Mouse (Mus musculus) hindbrain, postnatal 0 days (tissue): ENCODE measurements around the gene Zpld1. TPM values are rescaled to one million over a fixed set of nuclear protein-coding genes. Genes with fewer than 3 reads are reported as not detected.
A peak's percentile ranks its signal among the peaks of the same experiment; 100 is the strongest.

Experiments
- ATAC-seq: fragments of 200-750 bp; cut with Nextera tagmentation; 2 replicates; pipeline ENCODE4 v1.8.0; 2017; ENCODE audit warnings: mild to moderate bottlenecking, moderate TSS enrichment, moderate library complexity
- DNase-seq: peaks from one replicate; pipeline ENCODE4 v3.0.0-alpha.2; 2015; ENCODE audit warnings: low spot score
- H3K27ac ChIP-seq: fragments of 300-500 bp; sonication (generic); 2 replicates; pipeline ENCODE4 v1.5.1; 2014; ENCODE audit warnings: mild to moderate bottlenecking
- H3K27me3 ChIP-seq: fragments of 300-500 bp; sonication (generic); 2 replicates; pipeline ENCODE4 v1.6.1; 2014; ENCODE audit warnings: low read length, mixed read lengths; ENCODE audit not compliant: insufficient read depth
- H3K36me3 ChIP-seq: fragments of 300-500 bp; sonication (generic); 2 replicates; pipeline ENCODE4 v1.6.1; 2014; ENCODE audit warnings: low read length, mixed read lengths; ENCODE audit not compliant: insufficient read depth
- H3K4me1 ChIP-seq: fragments of 300-500 bp; sonication (generic); 2 replicates; pipeline ENCODE4 v1.6.1; 2014; ENCODE audit warnings: antibody characterized with exemption, low read length, mixed read lengths; ENCODE audit not compliant: insufficient read depth
- H3K4me2 ChIP-seq: fragments of 300-500 bp; sonication (generic); 2 replicates; pipeline ENCODE4 v1.6.1; 2014; ENCODE audit warnings: low read depth, mild to moderate bottlenecking, low read length, moderate library complexity, mixed read lengths
- H3K4me3 ChIP-seq: fragments of 300-500 bp; sonication (generic); 2 replicates; pipeline ENCODE4 v1.5.1; 2014; ENCODE audit warnings: low read length
- H3K9ac ChIP-seq: fragments of 300-500 bp; sonication (generic); replicated peaks from 2 replicates; pipeline ENCODE4 v1.6.1; 2014; ENCODE audit warnings: mild to moderate bottlenecking, low read length, moderate library complexity, mixed read lengths
- H3K9me3 ChIP-seq: fragments of 300-500 bp; sonication (generic); 2 replicates; pipeline ENCODE4 v1.6.1; 2016; ENCODE audit warnings: low read length, mixed read lengths
- CTCF ChIP-seq: IDR thresholded peaks from 2 replicates; pipeline ENCODE4 v1.5.1; 2016; ENCODE audit warnings: antibody characterized with exemption, control low read depth, low read depth
- WGBS: fragments of 180-500 bp; shearing (Covaris S2); extraction: QIAGEN DNeasy Blood & Tissue Kit; methylation state at CpG from one replicate; pipeline ENCODE4 v1.1.7; 2014; 5-methylcytosine and 5-hydroxymethylcytosine counted together
- polyA plus RNA-seq: library from polyadenylated mRNA; unstranded; fragments of >200 nt; fragmentation: Nextera tagmentation; extraction: Ambion mirVana; gene quantifications from 2 replicates; pipeline ENCODE4 v1.2.1, GENCODE M21; 2015
- total RNA-seq: library from RNA; depleted of rRNA; stranded (reverse); fragments of >200 nt; gene quantifications from 2 replicates; pipeline ENCODE4 v1.2.3, GENCODE M21; 2014

The Zpld1 gene
- total and polyA plus RNA-seq, 2 experiments from 2014 or later = 0.35 to 0.68 TPM

DNA sequence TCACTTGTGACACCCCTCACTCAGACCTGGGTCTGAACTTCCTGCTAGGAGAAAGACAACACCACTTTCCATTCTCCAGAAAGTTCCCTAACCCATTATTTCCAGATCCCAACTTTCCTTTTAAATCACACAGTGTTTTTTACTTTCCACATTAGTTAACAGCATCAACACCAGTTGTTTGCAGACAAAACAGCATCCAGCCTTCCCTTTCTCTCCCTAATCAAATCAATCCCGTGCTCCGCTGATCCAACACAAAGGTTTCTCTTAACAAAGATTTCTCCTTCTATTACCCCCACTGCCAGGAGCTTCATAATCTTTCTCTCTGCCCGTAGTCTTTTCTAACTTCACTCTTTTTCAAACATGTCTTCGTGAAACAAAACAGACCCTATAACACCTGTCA lies 32.5 kb downstream of the Zpld1 start:
- H3K27me3 ChIP-seq = no peaks in the 10 kb centered on the region
- 13% methylated on average over 4 of the region's 4 CpGs for WGBS
- no peak for DNase-seq

DNA sequence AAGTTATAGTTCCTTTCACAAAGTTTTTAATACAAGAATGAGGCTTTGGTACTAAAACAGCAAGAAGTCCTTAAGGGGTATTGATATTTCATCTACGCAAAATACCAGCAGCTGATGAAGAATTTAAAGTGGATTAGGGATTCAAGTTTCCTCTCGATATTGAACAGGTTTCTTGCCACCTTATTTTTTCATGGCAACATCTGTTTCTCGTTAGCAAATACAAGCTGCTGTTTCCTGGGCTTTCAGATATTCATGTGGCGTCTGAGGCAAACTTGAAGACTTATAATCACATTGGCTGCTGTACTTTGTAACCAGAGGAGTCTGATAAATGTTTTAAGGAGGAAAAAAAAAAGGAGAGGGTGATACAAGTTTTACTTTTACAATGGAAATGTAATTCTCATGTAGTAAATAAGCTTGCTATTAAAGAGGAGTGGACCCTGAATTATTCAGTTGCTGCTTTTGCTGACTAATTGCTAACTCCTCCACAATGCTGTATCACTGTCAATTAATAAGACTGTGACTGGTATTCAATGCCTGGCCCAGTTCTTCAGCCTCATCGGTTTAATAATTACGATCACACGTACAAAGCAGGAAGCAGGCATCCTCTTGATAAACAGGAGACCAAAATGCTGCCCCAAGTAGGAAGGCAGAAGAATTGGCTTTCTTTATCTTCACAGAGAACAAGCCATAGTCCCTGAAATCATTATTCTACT lies 36.8 kb downstream of the Zpld1 start:
- WGBS = 66% methylated on average over 7 of the region's 7 CpGs
- TF ChIP-seq CTCF = no peak
- Histone ChIP-seq H3K4me3 (no peak overlapping the region), H3K4me2 (no peak overlapping the region), H3K27ac (no peak overlapping the region), H3K4me1 (no peaks in the 10 kb centered on the region), H3K36me3 (no peaks in the 10 kb centered on the region), H3K9me3 (no peaks in the 10 kb centered on the region), H3K27me3 (no peaks in the 10 kb centered on the region), H3K9ac (no peak overlapping the region)
- DNase-seq (peak; percentile 8), ATAC-seq (no peak)

More for the DNA sequence above, 32.5 kb downstream of the Zpld1 start:
- TF ChIP-seq CTCF = no peak
- H3K4me1 ChIP-seq = no peaks in the 10 kb centered on the region
- H3K4me2 ChIP-seq = no peak overlapping the region
- H3K9ac ChIP-seq = no peak overlapping the region
- no peaks in the 10 kb centered on the region for H3K36me3 ChIP-seq
- H3K4me3 ChIP-seq = no peak overlapping the region
- no peaks in the 10 kb centered on the region for H3K9me3 ChIP-seq
- no peak overlapping the region for H3K27ac ChIP-seq
- ATAC-seq = no peak

DNA sequence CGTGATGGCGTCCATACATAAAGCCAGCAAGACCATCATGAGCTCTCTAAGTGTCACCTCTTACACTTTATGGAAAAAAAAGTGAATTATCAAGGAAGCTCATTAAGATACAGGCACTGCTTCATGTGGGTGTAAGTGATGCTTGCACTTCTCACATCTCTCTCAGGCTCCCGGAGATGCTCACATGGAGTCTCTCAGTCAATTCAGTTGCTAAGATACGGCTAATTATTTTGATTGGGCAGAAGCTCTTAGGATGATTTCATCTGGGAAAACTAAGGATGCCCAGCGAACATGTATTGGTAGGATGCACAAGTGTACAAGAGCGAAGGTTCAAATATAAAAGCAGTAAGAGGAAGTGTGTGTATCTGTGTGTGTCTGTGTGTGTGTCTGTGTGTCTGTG lies 38.1 kb downstream of the Zpld1 start:
- DNase-seq (peak; percentile 27), ATAC-seq (no peak)
- 67% methylated on average over 6 of the region's 6 CpGs for WGBS
- H3K9me3 ChIP-seq = no peaks in the 10 kb centered on the region
- no peak for TF ChIP-seq CTCF
- no peaks in the 10 kb centered on the region for H3K27me3 ChIP-seq
- H3K4me2 ChIP-seq = no peak overlapping the region
- H3K4me3 ChIP-seq = no peak overlapping the region
- no peaks in the 10 kb centered on the region for H3K36me3 ChIP-seq
- H3K27ac ChIP-seq = no peak overlapping the region
- no peak overlapping the region for H3K9ac ChIP-seq
- no peaks in the 10 kb centered on the region for H3K4me1 ChIP-seq

DNA sequence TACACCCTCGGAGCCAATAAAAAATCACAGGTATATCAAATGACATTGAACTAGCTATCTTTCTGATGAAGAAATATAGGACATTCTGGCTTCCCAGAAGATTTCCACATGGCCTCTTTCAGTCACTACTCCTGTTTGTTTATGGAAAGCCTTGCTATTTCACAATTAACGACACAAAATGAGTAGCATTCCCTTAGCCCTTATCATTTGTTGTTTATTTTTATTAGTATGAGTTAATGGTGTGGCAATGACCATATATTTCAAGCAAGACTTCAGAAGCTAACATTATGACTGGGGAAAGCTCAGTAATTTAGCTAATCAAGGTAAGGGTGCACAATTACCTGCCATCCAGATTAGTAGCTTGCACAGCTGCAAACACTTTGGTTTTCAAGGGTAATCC lies 56.8 kb downstream of the Zpld1 start:
- Histone ChIP-seq H3K4me1 (no peaks in the 10 kb centered on the region), H3K9me3 (no peaks in the 10 kb centered on the region), H3K27me3 (no peaks in the 10 kb centered on the region), H3K27ac (no peak overlapping the region), H3K36me3 (no peaks in the 10 kb centered on the region), H3K9ac (no peak overlapping the region), H3K4me3 (no peak overlapping the region), H3K4me2 (no peak overlapping the region)
- TF ChIP-seq CTCF = no peak
- 64% methylated on average over 2 of the region's 2 CpGs for WGBS
- ATAC-seq (no peak), DNase-seq (no peak)

- DNase-seq = no peak
- H3K27me3 ChIP-seq = no peaks in the 10 kb centered on the region
- no peaks in the 10 kb centered on the region for H3K4me1 ChIP-seq
- H3K4me2 ChIP-seq = no peak overlapping the region
- H3K36me3 ChIP-seq = no peaks in the 10 kb centered on the region
- no peak for ATAC-seq
- H3K27ac ChIP-seq = no peak overlapping the region
- H3K9ac ChIP-seq = no peak overlapping the region
- no peaks in the 10 kb centered on the region for H3K9me3 ChIP-seq
- 90% methylated on average over 1 of the region's 1 CpGs for WGBS
- TF ChIP-seq CTCF = no peak
- no peak overlapping the region for H3K4me3 ChIP-seq
Observed at GRCm38 (mm10) chr16:55228995-55229622, 68.7 kb downstream of the Zpld1 start.

- ATAC-seq = no peak
- no peak for TF ChIP-seq CTCF
Observed at GRCm38 (mm10) chr16:55203945-55204344, 93.8 kb downstream of the Zpld1 start.

DNA sequence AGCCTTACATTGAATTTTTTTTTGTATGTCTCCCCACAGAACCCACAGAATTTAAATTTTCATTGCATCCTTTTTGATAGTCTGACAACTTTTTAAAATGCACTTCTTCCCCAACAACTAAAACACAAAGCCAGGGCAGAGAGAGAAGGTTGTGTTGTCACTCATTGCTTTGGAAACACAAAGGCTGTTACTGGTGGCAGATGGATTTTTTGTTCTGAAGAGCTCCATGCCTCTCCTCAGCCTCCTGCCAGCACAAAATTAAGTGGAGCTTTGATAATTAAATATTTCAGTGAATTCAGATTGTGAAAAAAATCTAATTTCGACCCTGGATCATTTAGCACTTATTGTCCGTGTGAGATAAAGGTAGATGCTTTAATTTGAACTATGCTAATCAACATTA lies 107.4 kb downstream of the Zpld1 start:
- Histone ChIP-seq H3K4me1 (no peaks in the 10 kb centered on the region), H3K36me3 (no peaks in the 10 kb centered on the region), H3K27ac (no peak overlapping the region), H3K27me3 (no peaks in the 10 kb centered on the region), H3K9ac (no peak overlapping the region), H3K9me3 (no peaks in the 10 kb centered on the region), H3K4me2 (no peak overlapping the region), H3K4me3 (no peak overlapping the region)
- TF ChIP-seq CTCF = no peak
- WGBS = 42% methylated on average over 2 of the region's 2 CpGs
- no peak for DNase-seq
- ATAC-seq = no peak

More at GRCm38 (mm10) chr16:55203945-55204344, 93.8 kb downstream of the Zpld1 start:
- Histone ChIP-seq H3K36me3 (no peaks in the 10 kb centered on the region), H3K4me2 (no peak overlapping the region), H3K9me3 (no peaks in the 10 kb centered on the region), H3K9ac (no peak overlapping the region), H3K27me3 (no peaks in the 10 kb centered on the region), H3K4me3 (no peak overlapping the region), H3K4me1 (no peaks in the 10 kb centered on the region), H3K27ac (no peak overlapping the region)
- no peak for DNase-seq
- 98% methylated on average over 1 of the region's 1 CpGs for WGBS
